Mouse (Mus musculus) kidney, embryonic 16.5 days (tissue): ENCODE measurements around the gene Zfp574. TPM values are rescaled to one million over a fixed set of nuclear protein-coding genes. Genes with fewer than 3 reads are reported as not detected.

ENCODE experiments used
- ATAC-seq: fragments of 200-750 bp; cut with Nextera tagmentation; 2 replicates; pipeline ENCODE4 v1.8.0; 2017; ENCODE audit warnings: moderate TSS enrichment; ENCODE audit not compliant: low FRiP score, low TSS enrichment
- H3K27ac ChIP-seq: fragments of 300-500 bp; sonication (generic); 2 replicates; pipeline ENCODE4 v1.5.1; 2014; ENCODE audit warnings: low read length
- H3K27me3 ChIP-seq: fragments of 300-500 bp; sonication (generic); 2 replicates; pipeline ENCODE4 v1.6.1; 2014; ENCODE audit warnings: low read length, control low read depth, mixed read lengths; ENCODE audit not compliant: insufficient read depth
- H3K36me3 ChIP-seq: fragments of 300-500 bp; sonication (generic); 2 replicates; pipeline ENCODE4 v1.6.1; 2014; ENCODE audit warnings: low read length, control low read depth, mixed read lengths; ENCODE audit not compliant: insufficient read depth
- H3K4me1 ChIP-seq: fragments of 300-500 bp; sonication (generic); 2 replicates; pipeline ENCODE4 v1.6.1; 2014; ENCODE audit warnings: low read length, control low read depth, mixed read lengths; ENCODE audit not compliant: insufficient read depth
- H3K4me2 ChIP-seq: fragments of 300-500 bp; sonication (generic); replicated peaks from 2 replicates; pipeline ENCODE4 v1.6.1; 2014; ENCODE audit warnings: low read depth, low read length
- H3K4me3 ChIP-seq: fragments of 300-500 bp; sonication (generic); 2 replicates; pipeline ENCODE4 v1.5.1; 2014; ENCODE audit warnings: mild to moderate bottlenecking, low read length
- H3K9ac ChIP-seq: fragments of 300-500 bp; sonication (generic); replicated peaks from 2 replicates; pipeline ENCODE4 v1.6.1; 2014; ENCODE audit warnings: low read length
- H3K9me3 ChIP-seq: fragments of 300-500 bp; sonication (generic); 2 replicates; pipeline ENCODE4 v1.6.1; 2016; ENCODE audit warnings: low read length, control low read depth
- WGBS: fragments of 180-500 bp; shearing (Covaris S2); extraction: QIAGEN DNeasy Blood & Tissue Kit; methylation state at CpG from one replicate; pipeline ENCODE4 v1.1.7; 2014; 5-methylcytosine and 5-hydroxymethylcytosine counted together
- polyA plus RNA-seq: library from polyadenylated mRNA; unstranded; fragments of >200 nt; fragmentation: Nextera tagmentation; extraction: Ambion mirVana; gene quantifications from 2 replicates; pipeline ENCODE4 v1.2.1, GENCODE M21; 2015

Gene Zfp574
- polyA plus RNA-seq, 1 experiment from 2014 or later: 37.7 TPM

GRCm38 (mm10) chr7:25067909-25068656, 4.3 kb upstream of the Zfp574 start:
- ATAC-seq: no peak
- no peak overlapping the region for H3K27ac ChIP-seq
- H3K4me1 ChIP-seq: peaks cover 20% of the 10 kb centered on the region
- WGBS: 88% methylated on average over 22 of the region's 22 CpGs
- no peaks in the 10 kb centered on the region for H3K27me3 ChIP-seq
- H3K4me3 ChIP-seq: no peak overlapping the region
- no peak overlapping the region for H3K4me2 ChIP-seq
- H3K9ac ChIP-seq: no peak overlapping the region
- H3K9me3 ChIP-seq: no peaks in the 10 kb centered on the region
- H3K36me3 ChIP-seq: peaks cover 54% of the 10 kb centered on the region

GRCm38 (mm10) chr7:25068724-25069123, 3.6 kb upstream of the Zfp574 start:
- Histone ChIP-seq H3K9ac (no peak overlapping the region), H3K9me3 (no peaks in the 10 kb centered on the region), H3K27ac (no peak overlapping the region), H3K4me1 (peaks cover 26% of the 10 kb centered on the region), H3K4me2 (no peak overlapping the region), H3K4me3 (no peak overlapping the region), H3K27me3 (no peaks in the 10 kb centered on the region), H3K36me3 (peaks cover 47% of the 10 kb centered on the region)
- ATAC-seq: no peak
- WGBS: 37% methylated on average over 2 of the region's 2 CpGs

- peak; percentile 14; the same call in 1 of the 2 replicates for ATAC-seq
- Histone ChIP-seq H3K4me3 (peak overlapping the region; percentile 61), H3K9ac (peak overlapping the region; percentile 80), H3K36me3 (peaks cover 11% of the 10 kb centered on the region), H3K4me2 (peak overlapping the region; percentile 91), H3K4me1 (peaks cover 32% of the 10 kb centered on the region), H3K9me3 (no peaks in the 10 kb centered on the region), H3K27ac (peak overlapping the region; percentile 90), H3K27me3 (no peaks in the 10 kb centered on the region)
- 1% methylated on average over 20 of the region's 33 CpGs for WGBS
Observed at GRCm38 (mm10) chr7:25072716-25073390, 486 bp downstream of the Zfp574 start.

- H3K9ac ChIP-seq: no peak overlapping the region
- no peak for ATAC-seq
- 71% methylated on average over 8 of the region's 8 CpGs for WGBS
- no peaks in the 10 kb centered on the region for H3K27me3 ChIP-seq
- no peak overlapping the region for H3K27ac ChIP-seq
- peaks cover 43% of the 10 kb centered on the region for H3K4me1 ChIP-seq
- H3K4me3 ChIP-seq: no peak overlapping the region
- H3K4me2 ChIP-seq: no peak overlapping the region
- peaks cover 4% of the 10 kb centered on the region; the same call in 1 of the 2 replicates for H3K36me3 ChIP-seq
- no peaks in the 10 kb centered on the region for H3K9me3 ChIP-seq
Observed at GRCm38 (mm10) chr7:25073924-25074323, 1.6 kb downstream of the Zfp574 start.

DNA sequence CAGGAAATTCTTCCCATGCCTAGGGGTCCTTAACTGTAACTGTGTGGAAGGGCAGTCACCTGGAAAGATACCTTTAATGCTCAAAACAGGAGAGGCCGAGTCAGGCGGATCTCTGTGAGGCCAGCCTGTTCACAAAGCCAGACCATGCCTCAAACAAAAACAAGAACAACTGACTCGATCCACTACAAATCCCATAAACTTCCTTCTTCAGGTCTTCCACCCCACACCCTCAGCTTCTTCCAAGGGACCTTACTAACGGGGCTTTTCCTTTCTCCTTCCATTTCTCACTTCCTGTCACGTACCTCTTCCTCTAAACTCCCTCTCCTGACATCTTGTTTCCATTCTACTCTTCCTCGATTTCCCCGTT, 3.9 kb downstream of the Zfp574 start:
- no peak for ATAC-seq
- no peaks in the 10 kb centered on the region for H3K9me3 ChIP-seq
- peak overlapping the region; percentile 97 for H3K27ac ChIP-seq
- peak overlapping the region; percentile 80 for H3K9ac ChIP-seq
- peaks cover 30% of the 10 kb centered on the region for H3K4me1 ChIP-seq
- 13% methylated on average over 7 of the region's 7 CpGs for WGBS
- H3K4me2 ChIP-seq: peak overlapping the region; percentile 65
- no peaks in the 10 kb centered on the region for H3K27me3 ChIP-seq
- H3K36me3 ChIP-seq: peaks cover 19% of the 10 kb centered on the region
- H3K4me3 ChIP-seq: peak overlapping the region; percentile 55

GRCm38 (mm10) chr7:25076663-25077413, 4.5 kb downstream of the Zfp574 start:
- WGBS: under 1% methylated on average over 56 of the region's 56 CpGs
- peak; percentile 98 for ATAC-seq
- no peaks in the 10 kb centered on the region for H3K9me3 ChIP-seq
- H3K9ac ChIP-seq: peak overlapping the region; percentile 98
- peaks cover 28% of the 10 kb centered on the region for H3K4me1 ChIP-seq
- no peaks in the 10 kb centered on the region for H3K27me3 ChIP-seq
- peak overlapping the region; percentile 97 for H3K27ac ChIP-seq
- peaks cover 25% of the 10 kb centered on the region for H3K36me3 ChIP-seq
- H3K4me3 ChIP-seq: peak overlapping the region; percentile 89
- peak overlapping the region; percentile 75 for H3K4me2 ChIP-seq

DNA sequence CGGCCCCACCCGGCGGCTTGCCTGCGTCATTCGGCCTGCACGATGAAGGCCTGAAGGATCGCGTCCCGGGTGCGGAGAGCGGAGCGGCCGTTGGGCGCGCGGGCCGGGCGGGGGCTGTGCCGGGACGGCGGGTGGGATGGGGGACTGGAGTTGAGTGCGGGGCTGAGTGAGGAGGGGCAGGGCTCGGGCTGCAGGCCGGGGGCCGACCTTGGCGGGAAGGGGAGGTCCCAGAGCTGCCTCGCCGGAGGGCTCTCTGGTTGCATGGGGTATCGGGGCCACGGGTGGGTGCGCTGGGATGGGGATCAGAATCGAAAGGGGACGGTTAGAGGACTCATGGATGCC, 5.0 kb downstream of the Zfp574 start:
- peak; percentile 46; the same call in 1 of the 2 replicates for ATAC-seq
- Histone ChIP-seq H3K36me3 (peaks cover 30% of the 10 kb centered on the region), H3K27me3 (no peaks in the 10 kb centered on the region), H3K9me3 (no peaks in the 10 kb centered on the region), H3K4me1 (peaks cover 28% of the 10 kb centered on the region), H3K9ac (peak overlapping the region; percentile 98), H3K4me2 (peak overlapping the region; percentile 75), H3K4me3 (peak overlapping the region; percentile 89), H3K27ac (peak overlapping the region; percentile 96)
- under 1% methylated on average over 33 of the region's 33 CpGs for WGBS

- no peaks in the 10 kb centered on the region for H3K27me3 ChIP-seq
- H3K4me2 ChIP-seq: no peak overlapping the region
- peaks cover 51% of the 10 kb centered on the region for H3K36me3 ChIP-seq
- H3K4me3 ChIP-seq: no peak overlapping the region
- no peak overlapping the region for H3K27ac ChIP-seq
- peaks cover 19% of the 10 kb centered on the region for H3K4me1 ChIP-seq
- no peak for ATAC-seq
- H3K9me3 ChIP-seq: no peaks in the 10 kb centered on the region
- WGBS: 73% methylated on average over 12 of the region's 12 CpGs
- no peak overlapping the region for H3K9ac ChIP-seq
Observed at GRCm38 (mm10) chr7:25079496-25080026, 7.2 kb downstream of the Zfp574 start.

GRCm38 (mm10) chr7:25080431-25080830, 8.1 kb downstream of the Zfp574 start:
- Histone ChIP-seq H3K9ac (no peak overlapping the region), H3K4me3 (no peak overlapping the region), H3K4me1 (peaks cover 19% of the 10 kb centered on the region), H3K36me3 (peaks cover 51% of the 10 kb centered on the region), H3K9me3 (no peaks in the 10 kb centered on the region), H3K4me2 (no peak overlapping the region), H3K27me3 (no peaks in the 10 kb centered on the region), H3K27ac (no peak overlapping the region)
- 95% methylated on average over 13 of the region's 13 CpGs for WGBS
- ATAC-seq: no peak
